Mouse (Mus musculus) ES-Bruce4 (cell line): ENCODE measurements around the gene Irs2. TPM values are rescaled to one million over a fixed set of nuclear protein-coding genes. Genes with fewer than 3 reads are reported as not detected.

Experiments used
- H3K27ac ChIP-seq: 2 replicates; pipeline ENCODE4 v1.5.1; 2012; ENCODE audit warnings: low read length, inconsistent platforms; ENCODE audit not compliant: insufficient read depth
- H3K27me3 ChIP-seq: 2 replicates; pipeline ENCODE4 v1.6.1; 2012; ENCODE audit warnings: mild to moderate bottlenecking, low read length, inconsistent platforms; ENCODE audit not compliant: control insufficient read depth, poor library complexity, insufficient read depth, severe bottlenecking
- H3K36me3 ChIP-seq: 2 replicates; pipeline ENCODE4 v1.6.1; 2012; ENCODE audit warnings: inconsistent platforms, mild to moderate bottlenecking, low read length, moderate library complexity; ENCODE audit not compliant: control insufficient read depth, poor library complexity, insufficient read depth, severe bottlenecking
- H3K4me1 ChIP-seq: one replicate; pipeline ENCODE4 v1.8.1; 2011; ENCODE audit warnings: low read length; ENCODE audit not compliant: control insufficient read depth, insufficient read depth
- H3K4me3 ChIP-seq: 2 replicates; pipeline ENCODE4 v1.5.1; 2011; ENCODE audit warnings: low read depth, mild to moderate bottlenecking, low read length
- H3K9ac ChIP-seq: 2 replicates; pipeline ENCODE4 v1.6.1; 2012; ENCODE audit warnings: low read depth, mild to moderate bottlenecking, inconsistent platforms; ENCODE audit not compliant: poor library complexity, severe bottlenecking
- H3K9me3 ChIP-seq: replicated peaks from 2 replicates; pipeline ENCODE4 v1.6.1; 2012; ENCODE audit warnings: mild to moderate bottlenecking, low read length, inconsistent platforms; ENCODE audit not compliant: control insufficient read depth, poor library complexity, insufficient read depth, severe bottlenecking
- CTCF ChIP-seq: IDR thresholded peaks from one replicate; pipeline ENCODE4 v1.8.1; 2011; ENCODE audit warnings: low read depth, low read length
- EP300 ChIP-seq: IDR thresholded peaks from 2 replicates; pipeline ENCODE4 v1.6.1; 2011; ENCODE audit warnings: low read depth, low read length; ENCODE audit not compliant: insufficient read depth
- POLR2A ChIP-seq: IDR thresholded peaks from one replicate; pipeline ENCODE4 v1.8.1; 2011; ENCODE audit warnings: low read length; ENCODE audit not compliant: insufficient read depth
- polyA plus RNA-seq: library from polyadenylated mRNA; stranded (reverse); fragments of >200 nt; gene quantifications from 2 replicates; pipeline ENCODE4 v1.2.4, GENCODE M21; 2011; ENCODE audit warnings: low read depth; ENCODE audit not compliant: missing spikeins, insufficient read depth, insufficient read length

The Irs2 gene
- polyA plus RNA-seq, 1 experiment: 72.3 TPM

GRCm38 (mm10) chr8:10978377-10978776, 29.9 kb downstream of the Irs2 start:
- Histone ChIP-seq H3K36me3 (no peaks in the 10 kb centered on the region), H3K4me3 (no peak overlapping the region), H3K27ac (no peak overlapping the region), H3K9me3 (no peaks in the 10 kb centered on the region), H3K4me1 (no peaks in the 10 kb centered on the region), H3K27me3 (no peaks in the 10 kb centered on the region), H3K9ac (no peak overlapping the region)
- TF ChIP-seq CTCF (no peak), EP300 (no peak), POLR2A (no peak)

DNA sequence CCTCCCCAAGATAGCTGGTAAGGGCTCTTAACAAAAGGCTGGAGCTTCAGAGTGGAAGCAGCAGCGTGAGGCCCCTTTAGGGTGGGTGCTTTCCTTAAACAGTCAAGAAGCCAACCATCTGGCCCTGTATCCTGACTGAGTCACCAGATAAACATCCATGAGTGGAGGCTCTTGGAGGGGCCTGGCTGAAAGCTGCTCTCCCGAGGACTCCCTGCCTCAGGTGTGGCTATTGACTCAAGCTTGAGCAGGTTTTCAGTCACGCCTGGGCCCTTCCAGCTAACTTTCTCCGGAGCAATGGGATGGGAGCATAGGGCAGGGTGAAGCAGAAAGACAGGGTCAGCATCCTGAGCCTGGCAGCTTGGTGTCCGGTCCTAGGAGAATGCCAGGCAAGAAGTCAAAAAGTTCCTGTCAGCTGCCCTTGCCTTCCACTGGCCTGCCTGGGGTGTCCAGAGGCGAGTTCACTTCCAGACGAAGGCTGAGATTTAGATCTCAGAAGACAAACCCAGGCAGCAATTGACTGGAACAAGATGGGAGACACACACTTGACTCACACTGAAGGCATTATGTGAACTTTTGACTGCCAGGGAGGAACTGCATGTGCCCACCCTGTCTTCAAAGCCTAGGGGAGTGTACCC, 30.4 kb downstream of the Irs2 start:
- Histone ChIP-seq H3K9me3 (no peaks in the 10 kb centered on the region), H3K9ac (no peak overlapping the region), H3K4me3 (no peak overlapping the region), H3K27ac (no peak overlapping the region), H3K36me3 (no peaks in the 10 kb centered on the region), H3K4me1 (peaks cover 2% of the 10 kb centered on the region), H3K27me3 (no peaks in the 10 kb centered on the region)
- TF ChIP-seq CTCF (no peak), EP300 (no peak), POLR2A (no peak)

- H3K27ac ChIP-seq: no peak overlapping the region
- no peak overlapping the region for H3K9ac ChIP-seq
- H3K4me3 ChIP-seq: no peak overlapping the region
- H3K27me3 ChIP-seq: no peaks in the 10 kb centered on the region
- no peaks in the 10 kb centered on the region for H3K9me3 ChIP-seq
- peaks cover 7% of the 10 kb centered on the region for H3K4me1 ChIP-seq
- no peaks in the 10 kb centered on the region for H3K36me3 ChIP-seq
- TF ChIP-seq EP300 (no peak), CTCF (no peak), POLR2A (no peak)
Measured at GRCm38 (mm10) chr8:10974659-10975058, 33.6 kb downstream of the Irs2 start.

- Histone ChIP-seq H3K9me3 (no peaks in the 10 kb centered on the region), H3K27ac (no peak overlapping the region), H3K4me1 (peaks cover 7% of the 10 kb centered on the region), H3K27me3 (no peaks in the 10 kb centered on the region), H3K4me3 (no peak overlapping the region), H3K9ac (no peak overlapping the region), H3K36me3 (no peaks in the 10 kb centered on the region)
- no peak for TF ChIP-seq CTCF
- TF ChIP-seq EP300: no peak
- TF ChIP-seq POLR2A: no peak
Measured at GRCm38 (mm10) chr8:10974126-10974525, 34.1 kb downstream of the Irs2 start.

GRCm38 (mm10) chr8:10972851-10973452, 35.3 kb downstream of the Irs2 start:
- H3K27me3 ChIP-seq: no peaks in the 10 kb centered on the region
- H3K9ac ChIP-seq: no peak overlapping the region
- H3K4me3 ChIP-seq: no peak overlapping the region
- H3K4me1 ChIP-seq: peaks cover 7% of the 10 kb centered on the region
- H3K27ac ChIP-seq: no peak overlapping the region
- H3K9me3 ChIP-seq: no peaks in the 10 kb centered on the region
- no peaks in the 10 kb centered on the region for H3K36me3 ChIP-seq
- no peak for TF ChIP-seq EP300
- TF ChIP-seq CTCF: no peak
- TF ChIP-seq POLR2A: no peak

GRCm38 (mm10) chr8:10971984-10972383, 36.3 kb downstream of the Irs2 start:
- Histone ChIP-seq H3K36me3 (no peaks in the 10 kb centered on the region), H3K4me3 (no peak overlapping the region), H3K9me3 (no peaks in the 10 kb centered on the region), H3K27ac (no peak overlapping the region), H3K4me1 (peaks cover 7% of the 10 kb centered on the region), H3K27me3 (no peaks in the 10 kb centered on the region), H3K9ac (no peak overlapping the region)
- TF ChIP-seq EP300 (no peak), CTCF (no peak), POLR2A (no peak)
